ENCODE assay signal across 18 mouse cellular contexts in genomic region chr9:61885964-61886363, GRCm38 (mm10).
"Had no signal": no experiment of that assay in that cellular context is flagged by ENCODE, and none has a peak within 500 bp of the region (broad histone marks: within the 10 kb centered on the region; RNA-seq: fewer than 3 reads in every experiment).

No protein-coding gene starts in this region.

- ATAC-seq: liver, postnatal 0 days; lung, postnatal 0 days; midbrain, embryonic 13.5 days; midbrain, embryonic 15.5 days had no signal

- H3K27me3 ChIP-seq: liver, embryonic 15.5 days; midbrain, embryonic 13.5 days; neural tube, embryonic 13.5 days; stomach, embryonic 15.5 days had no signal

- H3K9ac ChIP-seq: liver, embryonic 15.5 days; liver, postnatal 0 days; lung, embryonic 15.5 days; midbrain, embryonic 13.5 days; midbrain, embryonic 15.5 days; neural tube, embryonic 13.5 days; stomach, embryonic 15.5 days had no signal

- H3K4me2 ChIP-seq: liver, embryonic 15.5 days; lung, embryonic 15.5 days; midbrain, embryonic 11.5 days; midbrain, embryonic 13.5 days; midbrain, embryonic 15.5 days; neural tube, embryonic 13.5 days; stomach, embryonic 15.5 days had no signal

- H3K4me3 ChIP-seq: liver, embryonic 15.5 days; lung, embryonic 15.5 days; midbrain, embryonic 13.5 days; midbrain, embryonic 15.5 days; myocyte; neural tube, embryonic 13.5 days; stomach, embryonic 15.5 days had no signal

- H3K9me3 ChIP-seq: liver, embryonic 15.5 days; lung, embryonic 15.5 days; midbrain, embryonic 13.5 days; midbrain, embryonic 15.5 days; neural tube, embryonic 13.5 days; stomach, embryonic 15.5 days had no signal

- DNase-seq: liver, postnatal 0 days; lung, adult 2 months; lung, postnatal 14 days; lung, postnatal 36 days; right cerebral cortex, postnatal 14 days; thymus, postnatal 14 days; thymus, postnatal 36 days had no signal

- H3K4me1 ChIP-seq: liver, embryonic 15.5 days; stomach, embryonic 15.5 days had no signal

- H3K27ac ChIP-seq: liver, embryonic 15.5 days; lung, embryonic 15.5 days; macrophage; midbrain, embryonic 13.5 days; midbrain, embryonic 15.5 days; neural tube, embryonic 13.5 days; stomach, embryonic 15.5 days; stomach, postnatal 0 days had no signal

- H3K36me3 ChIP-seq: liver, embryonic 15.5 days; lung, embryonic 15.5 days; midbrain, embryonic 13.5 days; midbrain, embryonic 15.5 days; neural tube, embryonic 13.5 days; stomach, embryonic 15.5 days had no signal
